Mouse (Mus musculus): Measurements from ENCODE around the gene Prkar1b. TPM values are rescaled to one million over a fixed set of nuclear protein-coding genes. Genes with fewer than 3 reads are reported as not detected.

The Prkar1b gene
- polyA plus RNA-seq, 1 experiment from 2014 or later = 93.8 TPM

DNA sequence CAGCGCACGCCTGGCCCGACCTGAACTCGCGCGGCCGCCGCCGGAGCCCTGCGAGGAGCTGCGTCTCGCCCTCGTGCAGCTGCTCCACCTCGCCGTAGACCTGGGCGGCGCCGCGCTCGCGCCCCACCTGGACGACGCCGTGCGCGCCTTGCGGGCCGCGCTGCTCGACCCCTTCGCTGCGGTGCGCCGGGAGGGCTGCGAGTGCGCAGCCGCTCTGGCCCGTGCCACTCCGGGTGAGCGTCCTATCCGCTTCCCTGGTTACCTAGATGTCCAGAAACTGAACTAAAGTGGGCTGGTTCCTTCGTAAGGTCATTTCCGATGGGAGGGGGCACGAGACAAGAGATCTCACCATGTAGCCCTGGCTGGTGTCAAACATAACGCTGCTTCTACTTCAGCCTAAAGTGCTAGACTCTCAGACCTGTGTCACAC, 816 bp upstream of the Prkar1b start:
- Histone ChIP-seq H3K4me1 (ENCODE audit: control insufficient read depth, insufficient read depth, low read length) (peaks cover 7% of the 10 kb centered on the region; the same call in 1 of the 2 replicates), H3K4me2 (ENCODE audit: low read length) (peak overlapping the region; percentile 91), H3K36me3 (ENCODE audit: control insufficient read depth, insufficient read depth, low read length) (peaks cover 31% of the 10 kb centered on the region), H3K27ac (ENCODE audit: low read depth, low read length) (no peak overlapping the region), H3K9me3 (replicated peaks; ENCODE audit: control insufficient read depth, low read length) (no peaks in the 10 kb centered on the region), H3K4me3 (ENCODE audit: low read depth, low read length) (peak overlapping the region; percentile 96), H3K27me3 (replicated peaks; ENCODE audit: control insufficient read depth, insufficient read depth, low read length) (no peaks in the 10 kb centered on the region), H3K9ac (ENCODE audit: low read length) (peak overlapping the region; percentile 75)
- no peak for DNase-seq (ENCODE audit: low spot score)
- under 1% methylated on average over 45 of the region's 45 CpGs for WGBS
- ATAC-seq = no peak

DNA sequence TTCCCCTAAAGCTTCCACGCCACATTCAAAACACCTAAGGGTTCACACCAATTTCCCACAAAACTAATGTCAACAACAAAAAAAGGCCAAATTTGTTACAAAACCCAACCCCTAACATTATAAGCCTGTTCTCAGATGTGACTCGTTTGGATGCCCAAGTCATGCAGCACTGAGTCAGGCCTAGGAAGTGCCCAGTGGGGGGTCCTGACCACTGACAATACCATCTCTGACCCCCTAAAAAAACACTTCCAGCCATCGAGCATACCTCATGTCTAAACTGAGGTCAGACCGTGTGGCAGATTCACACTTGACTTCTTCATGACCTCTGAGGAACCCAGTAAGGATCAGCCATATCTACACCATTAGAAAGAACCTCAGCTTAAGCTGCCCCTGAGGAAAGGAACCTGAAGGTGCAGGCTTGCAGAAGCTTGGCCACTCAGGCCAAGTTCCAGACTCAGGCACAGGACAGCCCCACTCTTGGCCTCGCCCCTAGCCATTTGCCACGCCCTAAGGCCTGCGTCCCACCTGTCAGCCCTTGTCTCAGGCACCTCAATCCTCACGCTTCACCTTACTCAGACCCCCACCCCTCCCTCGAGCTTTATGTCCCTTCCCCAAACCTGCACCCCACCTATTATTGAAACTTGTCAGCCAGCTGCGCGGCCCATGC, 662 bp downstream of the Prkar1b start:
- Histone ChIP-seq H3K4me3 (ENCODE audit: low read depth, low read length) (peak overlapping the region; percentile 96), H3K27me3 (replicated peaks; ENCODE audit: control insufficient read depth, insufficient read depth, low read length) (no peaks in the 10 kb centered on the region), H3K4me1 (ENCODE audit: control insufficient read depth, insufficient read depth, low read length) (peaks cover 7% of the 10 kb centered on the region; the same call in 1 of the 2 replicates), H3K9ac (ENCODE audit: low read length) (0 out of 2 replicates have a peak overlapping the region, but pooled peaks have one; percentile 2), H3K36me3 (ENCODE audit: control insufficient read depth, insufficient read depth, low read length) (peaks cover 17% of the 10 kb centered on the region), H3K27ac (ENCODE audit: low read depth, low read length) (0 out of 2 replicates have a peak overlapping the region, but pooled peaks have one; percentile 44), H3K4me2 (ENCODE audit: low read length) (peak overlapping the region; percentile 91), H3K9me3 (replicated peaks; ENCODE audit: control insufficient read depth, low read length) (no peaks in the 10 kb centered on the region)
- peak; percentile 55 for ATAC-seq
- WGBS = 26% methylated on average over 11 of the region's 11 CpGs
- no peak for DNase-seq (ENCODE audit: low spot score)

DNA sequence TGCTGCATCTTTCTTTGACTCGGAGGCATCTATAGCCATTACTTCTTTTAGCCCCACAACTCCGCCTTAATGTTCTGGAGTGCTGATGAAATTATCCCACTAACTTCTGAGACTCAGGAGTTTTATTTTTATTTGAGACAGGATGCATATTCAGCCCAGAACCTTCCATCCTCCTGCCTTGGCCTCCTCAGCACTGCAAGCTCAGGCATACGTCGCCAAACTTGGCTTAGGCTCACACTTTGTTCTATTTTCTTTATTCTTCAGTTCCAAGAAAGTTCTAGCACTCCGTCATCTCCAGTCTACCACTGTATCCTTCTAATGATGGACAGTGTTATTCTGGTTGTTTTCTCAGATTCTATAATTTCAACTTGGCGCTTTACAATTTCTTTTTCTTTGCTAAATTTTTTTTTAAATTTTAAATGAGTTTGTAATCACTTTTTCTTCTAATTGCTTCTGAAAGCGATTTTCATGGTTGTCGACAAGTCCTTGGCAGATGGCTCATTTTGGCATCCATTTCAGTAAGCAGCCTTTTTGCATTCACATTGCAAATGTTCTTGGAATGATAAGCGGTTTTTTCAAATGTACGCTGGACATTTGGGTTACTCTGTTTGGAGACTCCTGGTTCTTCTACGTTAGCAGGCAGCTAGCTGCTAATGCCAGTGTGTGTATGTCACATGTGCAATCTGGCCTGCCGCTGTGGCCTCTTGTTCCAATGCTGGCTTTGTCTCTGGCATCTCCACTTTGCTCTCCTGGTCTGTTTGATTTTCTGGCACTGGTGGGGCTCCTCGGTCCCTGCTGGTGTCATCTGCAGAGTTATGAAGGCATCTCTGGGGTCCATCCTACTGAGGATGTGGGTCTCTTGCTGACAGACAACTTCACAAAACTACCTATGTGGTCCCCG, 2.4 kb downstream of the Prkar1b start:
- 78% methylated on average over 14 of the region's 14 CpGs for WGBS
- no peak overlapping the region for H3K4me3 ChIP-seq (ENCODE audit: low read depth, low read length)
- DNase-seq (ENCODE audit: low spot score) = peak; percentile 84

DNA sequence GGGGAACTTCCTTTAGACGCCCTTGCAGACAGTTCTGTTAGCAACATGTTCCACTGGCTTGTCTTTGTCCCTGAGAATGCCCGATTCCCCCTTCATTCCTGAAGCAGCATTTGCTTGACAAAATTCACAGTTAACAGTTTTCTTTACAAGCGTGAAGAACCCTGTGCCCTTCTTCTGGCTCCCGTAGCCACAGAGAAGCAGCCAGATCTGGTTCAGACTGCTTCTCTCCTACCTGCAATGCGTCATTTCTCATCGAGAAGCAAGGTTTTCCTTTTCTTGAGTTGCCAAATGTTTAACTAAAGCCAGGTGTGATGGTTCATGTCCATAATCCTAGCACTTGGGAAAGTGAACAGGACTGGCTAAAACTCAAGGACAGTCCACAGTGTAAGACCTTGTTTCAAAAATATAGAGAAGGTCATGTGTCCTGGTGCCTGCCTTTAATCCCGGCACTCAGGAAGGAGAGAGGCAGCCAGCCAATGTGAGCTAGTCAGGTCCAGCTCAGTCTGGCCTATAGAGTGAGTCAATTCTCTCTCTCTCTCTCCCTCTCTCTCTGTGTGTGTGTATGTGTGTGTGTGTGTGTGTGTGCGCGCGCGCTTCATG, 3.2 kb downstream of the Prkar1b start:
- H3K9me3 ChIP-seq (replicated peaks; ENCODE audit: control insufficient read depth, low read length) = no peaks in the 10 kb centered on the region
- H3K27me3 ChIP-seq (replicated peaks; ENCODE audit: control insufficient read depth, insufficient read depth, low read length) = no peaks in the 10 kb centered on the region
- no peak overlapping the region for H3K4me2 ChIP-seq (ENCODE audit: low read length)
- peak overlapping the region; percentile 10; the same call in 1 of the 2 replicates for H3K27ac ChIP-seq (ENCODE audit: low read depth, low read length)
- H3K36me3 ChIP-seq (ENCODE audit: control insufficient read depth, insufficient read depth, low read length) = no peaks in the 10 kb centered on the region
- H3K9ac ChIP-seq (ENCODE audit: low read length) = no peak overlapping the region
- H3K4me3 ChIP-seq (ENCODE audit: low read depth, low read length) = no peak overlapping the region
- DNase-seq (ENCODE audit: low spot score) (no peak), ATAC-seq (no peak)
- peaks cover 7% of the 10 kb centered on the region; the same call in 1 of the 2 replicates for H3K4me1 ChIP-seq (ENCODE audit: control insufficient read depth, insufficient read depth, low read length)
- 84% methylated on average over 11 of the region's 11 CpGs for WGBS

More for the DNA sequence above, 2.4 kb downstream of the Prkar1b start:
- no peak for ATAC-seq
- Histone ChIP-seq H3K27ac (ENCODE audit: low read depth, low read length) (peak overlapping the region; percentile 72), H3K4me1 (ENCODE audit: control insufficient read depth, insufficient read depth, low read length) (peaks cover 7% of the 10 kb centered on the region; the same call in 1 of the 2 replicates), H3K27me3 (replicated peaks; ENCODE audit: control insufficient read depth, insufficient read depth, low read length) (no peaks in the 10 kb centered on the region), H3K9ac (ENCODE audit: low read length) (no peak overlapping the region), H3K4me2 (ENCODE audit: low read length) (no peak overlapping the region), H3K36me3 (ENCODE audit: control insufficient read depth, insufficient read depth, low read length) (no peaks in the 10 kb centered on the region), H3K9me3 (replicated peaks; ENCODE audit: control insufficient read depth, low read length) (no peaks in the 10 kb centered on the region)

- Histone ChIP-seq H3K4me2 (ENCODE audit: low read length) (no peak overlapping the region), H3K9ac (ENCODE audit: low read length) (no peak overlapping the region), H3K36me3 (ENCODE audit: control insufficient read depth, insufficient read depth, low read length) (no peaks in the 10 kb centered on the region), H3K9me3 (replicated peaks; ENCODE audit: control insufficient read depth, low read length) (no peaks in the 10 kb centered on the region), H3K27me3 (replicated peaks; ENCODE audit: control insufficient read depth, insufficient read depth, low read length) (no peaks in the 10 kb centered on the region), H3K27ac (ENCODE audit: low read depth, low read length) (no peak overlapping the region), H3K4me3 (ENCODE audit: low read depth, low read length) (no peak overlapping the region), H3K4me1 (ENCODE audit: control insufficient read depth, insufficient read depth, low read length) (peaks cover 7% of the 10 kb centered on the region; the same call in 1 of the 2 replicates)
- ATAC-seq (no peak), DNase-seq (ENCODE audit: low spot score) (no peak)
- 87% methylated on average over 4 of the region's 4 CpGs for WGBS
Observed at GRCm38 (mm10) chr5:139145726-139146125, 4.1 kb downstream of the Prkar1b start.

DNA sequence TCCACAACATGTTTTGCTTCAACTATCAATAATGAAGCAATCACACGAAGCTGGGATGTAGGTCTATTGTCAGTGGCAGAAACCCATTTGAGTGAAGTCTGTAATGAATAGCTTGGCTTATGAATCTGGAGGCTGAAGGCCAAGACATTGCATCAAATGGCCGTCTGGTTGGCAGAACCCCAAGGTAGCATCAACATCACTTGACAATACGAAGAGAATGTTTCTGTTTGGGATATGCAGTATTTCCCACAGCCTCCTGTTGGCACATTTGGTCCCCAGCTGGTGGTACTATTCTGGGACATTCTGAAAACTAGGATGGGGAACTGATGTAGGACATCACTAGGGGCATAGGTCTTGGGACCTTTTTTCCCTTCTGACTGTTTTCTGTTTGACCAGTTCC, 5.9 kb downstream of the Prkar1b start:
- Histone ChIP-seq H3K36me3 (ENCODE audit: control insufficient read depth, insufficient read depth, low read length) (no peaks in the 10 kb centered on the region), H3K4me3 (ENCODE audit: low read depth, low read length) (no peak overlapping the region), H3K4me2 (ENCODE audit: low read length) (no peak overlapping the region), H3K4me1 (ENCODE audit: control insufficient read depth, insufficient read depth, low read length) (0 out of 2 replicates have a peak, but pooled peaks cover 4% of the 10 kb centered on the region), H3K9ac (ENCODE audit: low read length) (no peak overlapping the region), H3K9me3 (replicated peaks; ENCODE audit: control insufficient read depth, low read length) (no peaks in the 10 kb centered on the region), H3K27me3 (replicated peaks; ENCODE audit: control insufficient read depth, insufficient read depth, low read length) (no peaks in the 10 kb centered on the region), H3K27ac (ENCODE audit: low read depth, low read length) (no peak overlapping the region)
- ATAC-seq = no peak
- peak; percentile 35 for DNase-seq (ENCODE audit: low spot score)
- WGBS = 67% methylated on average over 3 of the region's 3 CpGs

- H3K27me3 ChIP-seq (replicated peaks; ENCODE audit: control insufficient read depth, insufficient read depth, low read length) = no peaks in the 10 kb centered on the region
- no peak overlapping the region for H3K4me3 ChIP-seq (ENCODE audit: low read depth, low read length)
- H3K9ac ChIP-seq (ENCODE audit: low read length) = no peak overlapping the region
- no peak overlapping the region; the same call in 1 of the 2 replicates for H3K27ac ChIP-seq (ENCODE audit: low read depth, low read length)
- H3K36me3 ChIP-seq (ENCODE audit: control insufficient read depth, insufficient read depth, low read length) = no peaks in the 10 kb centered on the region
- DNase-seq (ENCODE audit: low spot score) (peak; percentile 59), ATAC-seq (no peak)
- H3K4me2 ChIP-seq (ENCODE audit: low read length) = no peak overlapping the region
- peaks cover 7% of the 10 kb centered on the region; the same call in 1 of the 2 replicates for H3K4me1 ChIP-seq (ENCODE audit: control insufficient read depth, insufficient read depth, low read length)
- WGBS = 77% methylated on average over 5 of the region's 5 CpGs
- H3K9me3 ChIP-seq (replicated peaks; ENCODE audit: control insufficient read depth, low read length) = no peaks in the 10 kb centered on the region
Observed at GRCm38 (mm10) chr5:139141326-139141725, 8.5 kb downstream of the Prkar1b start.

DNA sequence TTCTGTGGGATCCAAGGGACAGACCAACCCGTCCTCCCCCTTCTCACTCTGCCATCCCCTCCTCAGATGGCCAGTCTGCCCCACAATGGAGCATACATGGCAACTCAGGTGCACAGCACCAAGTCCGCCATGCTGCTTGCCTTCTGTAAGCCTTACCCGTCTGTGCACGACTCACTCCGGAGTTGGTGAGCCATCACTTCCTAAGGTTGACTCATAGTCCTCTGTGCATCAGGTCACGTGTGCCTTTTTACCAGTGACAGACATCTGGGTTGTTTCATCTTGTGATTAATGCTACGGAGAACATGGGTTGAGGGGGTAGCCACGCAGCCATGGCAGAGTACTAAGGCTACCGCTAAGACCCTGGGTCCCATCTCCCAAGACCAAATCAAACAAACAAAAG, 9.2 kb downstream of the Prkar1b start:
- no peak for DNase-seq (ENCODE audit: low spot score)
- Histone ChIP-seq H3K4me1 (ENCODE audit: control insufficient read depth, insufficient read depth, low read length) (peaks cover 7% of the 10 kb centered on the region; the same call in 1 of the 2 replicates), H3K9ac (ENCODE audit: low read length) (no peak overlapping the region), H3K9me3 (replicated peaks; ENCODE audit: control insufficient read depth, low read length) (no peaks in the 10 kb centered on the region), H3K4me2 (ENCODE audit: low read length) (no peak overlapping the region), H3K4me3 (ENCODE audit: low read depth, low read length) (no peak overlapping the region), H3K27ac (ENCODE audit: low read depth, low read length) (no peak overlapping the region), H3K36me3 (ENCODE audit: control insufficient read depth, insufficient read depth, low read length) (no peaks in the 10 kb centered on the region), H3K27me3 (replicated peaks; ENCODE audit: control insufficient read depth, insufficient read depth, low read length) (no peaks in the 10 kb centered on the region)
- no peak for ATAC-seq
- WGBS = 84% methylated on average over 9 of the region's 9 CpGs
